Mouse (Mus musculus): ENCODE results near the gene Cnn3. TPM values are rescaled to one million over a fixed set of nuclear protein-coding genes. Genes with fewer than 3 reads are reported as not detected.

Gene Cnn3
- polyA plus RNA-seq, 1 experiment from 2014 or later, result 342 TPM

- no peak overlapping the region for H3K4me3 ChIP-seq (ENCODE audit: low read depth, low read length)
- no peak overlapping the region for H3K9ac ChIP-seq (replicated peaks; ENCODE audit: low read depth)
Measured at GRCm38 (mm10) chr3:121483266-121484161, 57.2 kb downstream of the Cnn3 start.

GRCm38 (mm10) chr3:121485201-121485600 lies 58.9 kb downstream of the Cnn3 start:
- Histone ChIP-seq H3K36me3 (ENCODE audit: insufficient read depth, low read length) (no peaks in the 10 kb centered on the region), H3K9me3 (ENCODE audit: low read length) (no peaks in the 10 kb centered on the region), H3K4me1 (ENCODE audit: insufficient read depth, low read depth, low read length) (no peaks in the 10 kb centered on the region), H3K4me3 (ENCODE audit: low read depth, low read length) (no peak overlapping the region), H3K27me3 (replicated peaks; ENCODE audit: insufficient read depth, low read length) (no peaks in the 10 kb centered on the region), H3K9ac (replicated peaks; ENCODE audit: low read depth) (no peak overlapping the region), H3K27ac (ENCODE audit: low read length) (no peak overlapping the region), H3K4me2 (replicated peaks; ENCODE audit: low read depth, low read length) (no peak overlapping the region)
- ATAC-seq (no peak), DNase-seq (ENCODE audit: low spot score) (no peak)
- WGBS, result 79% methylated on average over 2 of the region's 2 CpGs
- TF ChIP-seq EP300 (IDR thresholded peaks at IDR 0.05), result no peak
- TF ChIP-seq CTCF (IDR thresholded peaks at IDR 0.05), result no peak

More at GRCm38 (mm10) chr3:121483266-121484161, 57.2 kb downstream of the Cnn3 start:
- no peaks in the 10 kb centered on the region for H3K9me3 ChIP-seq (ENCODE audit: low read length)
- H3K27me3 ChIP-seq (replicated peaks; ENCODE audit: insufficient read depth, low read length), result no peaks in the 10 kb centered on the region
- 46% methylated on average over 25 of the region's 25 CpGs for WGBS
- ATAC-seq, result no peak
- H3K4me1 ChIP-seq (ENCODE audit: insufficient read depth, low read depth, low read length), result no peaks in the 10 kb centered on the region
- DNase-seq (ENCODE audit: low spot score), result no peak
- no peaks in the 10 kb centered on the region for H3K36me3 ChIP-seq (ENCODE audit: insufficient read depth, low read length)
- H3K27ac ChIP-seq (ENCODE audit: low read length), result no peak overlapping the region
- TF ChIP-seq EP300 (IDR thresholded peaks at IDR 0.05) (no peak), CTCF (IDR thresholded peaks at IDR 0.05) (no peak)
- no peak overlapping the region for H3K4me2 ChIP-seq (replicated peaks; ENCODE audit: low read depth, low read length)

GRCm38 (mm10) chr3:121489462-121490118 lies 63.3 kb downstream of the Cnn3 start:
- no peak overlapping the region for H3K27ac ChIP-seq (ENCODE audit: low read length)
- H3K4me2 ChIP-seq (replicated peaks; ENCODE audit: low read depth, low read length), result no peak overlapping the region
- H3K4me1 ChIP-seq (ENCODE audit: insufficient read depth, low read depth, low read length), result no peaks in the 10 kb centered on the region
- no peaks in the 10 kb centered on the region for H3K36me3 ChIP-seq (ENCODE audit: insufficient read depth, low read length)
- H3K27me3 ChIP-seq (replicated peaks; ENCODE audit: insufficient read depth, low read length), result no peaks in the 10 kb centered on the region
- TF ChIP-seq CTCF (IDR thresholded peaks at IDR 0.05) (no peak), EP300 (IDR thresholded peaks at IDR 0.05) (no peak)
- WGBS, result 58% methylated on average over 12 of the region's 12 CpGs
- no peak overlapping the region for H3K9ac ChIP-seq (replicated peaks; ENCODE audit: low read depth)
- no peak overlapping the region for H3K4me3 ChIP-seq (ENCODE audit: low read depth, low read length)
- no peak for DNase-seq (ENCODE audit: low spot score)
- peak; percentile 35; the same call in 1 of the 2 replicates for ATAC-seq
- H3K9me3 ChIP-seq (ENCODE audit: low read length), result no peaks in the 10 kb centered on the region

GRCm38 (mm10) chr3:121490941-121491340 lies 64.6 kb downstream of the Cnn3 start:
- ATAC-seq, result peak; percentile 9; the same call in 1 of the 2 replicates

GRCm38 (mm10) chr3:121492026-121492425 lies 65.7 kb downstream of the Cnn3 start:
- Histone ChIP-seq H3K4me2 (replicated peaks; ENCODE audit: low read depth, low read length) (no peak overlapping the region), H3K9me3 (ENCODE audit: low read length) (no peaks in the 10 kb centered on the region), H3K27ac (ENCODE audit: low read length) (no peak overlapping the region), H3K9ac (replicated peaks; ENCODE audit: low read depth) (no peak overlapping the region), H3K4me3 (ENCODE audit: low read depth, low read length) (no peak overlapping the region), H3K27me3 (replicated peaks; ENCODE audit: insufficient read depth, low read length) (no peaks in the 10 kb centered on the region), H3K36me3 (ENCODE audit: insufficient read depth, low read length) (no peaks in the 10 kb centered on the region), H3K4me1 (ENCODE audit: insufficient read depth, low read depth, low read length) (no peaks in the 10 kb centered on the region)
- DNase-seq (ENCODE audit: low spot score) (no peak), ATAC-seq (no peak)
- no peak for TF ChIP-seq EP300 (IDR thresholded peaks at IDR 0.05)
- no peak for TF ChIP-seq CTCF (IDR thresholded peaks at IDR 0.05)
- WGBS, result 58% methylated on average over 5 of the region's 5 CpGs

More at GRCm38 (mm10) chr3:121490941-121491340, 64.6 kb downstream of the Cnn3 start:
- H3K9ac ChIP-seq (replicated peaks; ENCODE audit: low read depth), result no peak overlapping the region
- H3K36me3 ChIP-seq (ENCODE audit: insufficient read depth, low read length), result no peaks in the 10 kb centered on the region
- no peak overlapping the region for H3K4me2 ChIP-seq (replicated peaks; ENCODE audit: low read depth, low read length)
- peak; percentile 31 for DNase-seq (ENCODE audit: low spot score)
- TF ChIP-seq CTCF (IDR thresholded peaks at IDR 0.05), result no peak
- no peak overlapping the region for H3K27ac ChIP-seq (ENCODE audit: low read length)
- H3K27me3 ChIP-seq (replicated peaks; ENCODE audit: insufficient read depth, low read length), result no peaks in the 10 kb centered on the region
- 49% methylated on average over 5 of the region's 5 CpGs for WGBS
- H3K4me3 ChIP-seq (ENCODE audit: low read depth, low read length), result no peak overlapping the region
- H3K4me1 ChIP-seq (ENCODE audit: insufficient read depth, low read depth, low read length), result no peaks in the 10 kb centered on the region
- no peaks in the 10 kb centered on the region for H3K9me3 ChIP-seq (ENCODE audit: low read length)

- 80% methylated on average over 7 of the region's 7 CpGs for WGBS
- H3K9ac ChIP-seq (replicated peaks; ENCODE audit: low read depth), result no peak overlapping the region
- no peaks in the 10 kb centered on the region for H3K27me3 ChIP-seq (replicated peaks; ENCODE audit: insufficient read depth, low read length)
- ATAC-seq (no peak), DNase-seq (ENCODE audit: low spot score) (no peak)
- H3K36me3 ChIP-seq (ENCODE audit: insufficient read depth, low read length), result no peaks in the 10 kb centered on the region
- TF ChIP-seq EP300 (IDR thresholded peaks at IDR 0.05) (no peak), CTCF (IDR thresholded peaks at IDR 0.05) (no peak)
- no peaks in the 10 kb centered on the region for H3K9me3 ChIP-seq (ENCODE audit: low read length)
- no peak overlapping the region for H3K4me3 ChIP-seq (ENCODE audit: low read depth, low read length)
- H3K27ac ChIP-seq (ENCODE audit: low read length), result no peak overlapping the region
- H3K4me2 ChIP-seq (replicated peaks; ENCODE audit: low read depth, low read length), result no peak overlapping the region
- no peaks in the 10 kb centered on the region for H3K4me1 ChIP-seq (ENCODE audit: insufficient read depth, low read depth, low read length)
Measured at GRCm38 (mm10) chr3:121493997-121494421, 67.7 kb downstream of the Cnn3 start.
